Mouse (Mus musculus) lung, adult 18-20 months (tissue): Measurements from ENCODE around the gene Ctbp1.
A peak's percentile ranks its signal among the peaks of the same experiment; 100 is the strongest.

ENCODE experiments used
- DNase-seq, 2 experiments: peaks; one replicate each; pipeline ENCODE4 v3.0.0; 2022; ENCODE audit warnings: mixed read lengths in 2 of 2

Ctbp1 gene

GRCm38 (mm10) chr5:33239934-33240333 is 34.9 kb downstream of the Ctbp1 start:
- no peak for DNase-seq

- DNase-seq = no peak
These were observed 35.6 kb downstream of the Ctbp1 start for GRCm38 (mm10) chr5:33239111-33239714.

- no peak for DNase-seq
These were observed 36.5 kb downstream of the Ctbp1 start for GRCm38 (mm10) chr5:33238256-33238645.

GRCm38 (mm10) chr5:33237600-33238255 is 37.1 kb downstream of the Ctbp1 start:
- DNase-seq = no peak

DNA sequence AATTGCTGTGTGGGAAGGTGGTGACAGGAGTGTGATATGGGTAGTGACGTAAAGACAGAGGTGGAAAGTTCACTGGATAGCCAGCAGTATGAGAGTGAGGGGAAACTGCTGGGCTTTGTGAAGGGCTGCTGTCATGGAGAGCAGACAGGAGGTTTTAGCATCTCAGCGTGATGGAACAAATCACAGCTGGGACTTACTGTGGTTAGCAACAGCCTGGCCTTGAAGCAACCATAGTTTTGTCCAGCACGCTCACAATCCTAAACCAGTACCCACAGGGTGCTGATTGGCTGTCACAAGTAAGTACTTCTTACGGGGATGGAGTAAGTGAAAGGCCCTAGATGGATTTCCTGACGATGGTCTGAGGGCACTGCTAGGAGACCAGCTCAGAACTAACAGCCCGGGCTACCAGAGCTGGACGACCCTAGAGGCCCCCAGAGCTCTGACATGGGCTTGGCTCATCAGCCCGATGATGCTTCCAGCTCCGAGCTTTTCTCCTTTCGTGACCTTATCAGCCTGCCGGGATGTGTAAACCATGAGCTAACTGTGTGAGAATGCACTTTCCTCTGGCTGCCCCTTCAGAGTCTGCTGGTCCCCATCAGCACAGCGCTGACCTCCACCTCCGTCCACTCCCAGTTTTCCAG is 40.3 kb downstream of the Ctbp1 start:
- peak; percentile 37 to 43 for DNase-seq

DNA sequence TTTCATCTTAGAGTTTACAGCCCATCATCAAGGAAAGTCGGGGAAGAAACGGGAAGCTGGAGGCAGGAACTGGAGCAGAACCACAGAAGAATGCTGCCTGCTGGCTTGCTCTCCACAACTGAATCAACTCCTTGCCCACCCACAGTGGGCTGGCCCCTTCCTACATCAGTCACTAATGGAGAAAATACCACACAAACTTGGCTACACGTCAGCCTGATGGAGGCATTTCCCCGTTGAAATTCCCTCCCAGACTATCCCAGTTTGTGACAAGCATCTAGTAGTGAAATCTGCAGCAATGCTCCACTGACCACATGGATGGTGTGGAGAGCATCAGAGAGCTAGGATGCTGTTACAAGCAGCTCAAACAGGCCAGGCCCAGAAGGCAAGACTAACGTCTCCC is 42.0 kb downstream of the Ctbp1 start:
- DNase-seq = no peak

GRCm38 (mm10) chr5:33230285-33230684 is 44.5 kb downstream of the Ctbp1 start:
- DNase-seq = no peak

DNA sequence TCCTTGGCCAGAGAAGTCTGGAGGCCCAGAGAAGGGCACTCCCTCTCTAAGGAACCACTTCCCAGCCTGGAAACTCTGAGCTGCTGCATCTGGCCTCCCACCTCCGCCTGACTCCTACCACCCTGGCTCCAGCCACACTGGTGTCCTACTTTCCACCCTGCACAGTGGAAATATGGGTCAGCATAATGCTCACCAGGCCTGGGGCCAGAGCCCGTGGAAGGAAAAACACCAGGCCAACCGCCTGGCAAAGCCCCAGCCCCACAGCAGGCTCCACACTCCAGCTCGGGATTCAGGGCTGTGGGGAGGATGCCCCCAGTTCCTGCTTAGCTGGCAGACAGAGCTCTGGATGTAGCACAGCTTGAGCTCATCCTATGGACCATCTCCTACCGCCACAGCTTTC is 46.4 kb downstream of the Ctbp1 start:
- peak in 1 of 2 experiments; percentile 41 for DNase-seq

DNA sequence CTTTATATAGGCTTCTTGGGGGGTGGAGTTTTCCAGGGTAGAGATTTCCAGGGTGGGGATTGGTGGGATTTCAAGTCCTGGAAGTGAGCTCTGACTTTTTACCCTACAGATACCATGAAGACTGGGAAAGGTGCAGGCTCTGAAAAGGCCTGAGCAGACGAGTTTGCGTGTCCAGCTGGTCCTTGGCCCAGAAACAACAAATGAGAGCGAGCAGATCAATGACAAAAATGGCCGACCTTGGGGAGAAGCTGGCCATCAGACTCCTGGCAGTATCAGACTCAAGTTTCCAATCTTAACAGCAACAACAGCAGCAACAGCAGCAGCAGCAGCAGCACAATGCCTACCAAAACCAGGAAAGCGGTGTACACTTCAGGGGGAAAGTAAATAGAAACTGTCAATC is 49.1 kb downstream of the Ctbp1 start:
- no peak for DNase-seq

DNA sequence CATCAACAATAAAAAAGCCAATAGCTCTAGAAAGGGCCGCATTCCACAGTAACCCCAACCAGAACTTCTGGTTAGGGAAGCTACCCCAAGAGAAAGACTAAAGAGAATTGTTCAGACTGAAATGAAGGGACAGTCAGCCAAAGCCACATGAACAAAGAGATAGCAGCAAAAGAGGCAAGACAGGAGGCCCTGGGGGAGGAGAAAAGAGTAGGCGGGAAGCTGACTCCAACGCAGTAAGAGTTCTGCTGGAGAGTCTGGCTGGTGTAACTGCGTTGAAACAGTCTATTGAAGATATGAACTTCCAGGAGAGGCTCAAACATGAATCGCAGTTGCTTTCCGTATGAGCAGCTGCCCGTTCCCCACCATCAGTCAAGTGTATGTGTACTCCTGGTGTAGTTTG is 50.3 kb downstream of the Ctbp1 start:
- DNase-seq = no peak

DNA sequence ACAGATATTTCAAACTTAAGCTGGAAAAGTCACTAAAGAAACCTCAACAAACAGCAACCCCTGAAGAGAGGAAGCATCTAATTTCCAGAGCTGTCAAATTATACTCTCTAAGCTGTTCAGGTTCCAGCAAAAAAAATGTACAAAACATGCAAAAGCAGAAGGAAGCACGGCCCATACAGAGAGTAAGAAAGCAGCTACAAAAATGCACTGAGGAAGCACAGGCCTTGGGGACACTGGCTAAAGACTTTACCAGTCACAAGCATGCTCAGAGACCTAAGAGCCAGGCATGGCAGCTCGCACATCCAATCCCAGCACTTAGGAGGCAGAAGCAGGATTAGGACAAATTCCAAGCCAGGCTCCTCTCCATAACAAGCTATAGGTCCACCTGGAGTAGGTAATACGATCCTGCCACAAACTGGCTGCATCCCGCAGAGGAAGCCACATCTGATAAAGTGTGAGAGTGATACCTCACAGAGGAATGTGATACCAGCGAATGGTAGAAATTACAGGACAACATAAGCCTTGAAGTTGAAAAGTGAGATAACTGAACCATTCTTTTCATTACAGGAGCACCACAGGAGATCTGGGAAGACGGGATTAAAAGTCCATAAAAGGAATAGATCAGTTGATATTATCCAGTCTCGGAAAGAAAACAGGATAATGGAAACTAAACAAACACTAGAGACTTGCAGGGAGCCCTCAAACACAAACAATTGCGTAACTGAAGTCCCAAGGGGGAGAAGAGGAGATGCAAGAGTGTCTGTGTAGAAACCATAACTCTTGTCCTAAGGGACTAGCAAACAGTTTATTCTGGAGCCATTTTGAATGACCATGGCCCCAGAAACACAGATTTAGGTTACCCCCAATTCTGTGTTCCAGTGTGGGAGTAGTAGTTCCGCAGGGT is 51.7 kb downstream of the Ctbp1 start:
- no peak for DNase-seq

DNA sequence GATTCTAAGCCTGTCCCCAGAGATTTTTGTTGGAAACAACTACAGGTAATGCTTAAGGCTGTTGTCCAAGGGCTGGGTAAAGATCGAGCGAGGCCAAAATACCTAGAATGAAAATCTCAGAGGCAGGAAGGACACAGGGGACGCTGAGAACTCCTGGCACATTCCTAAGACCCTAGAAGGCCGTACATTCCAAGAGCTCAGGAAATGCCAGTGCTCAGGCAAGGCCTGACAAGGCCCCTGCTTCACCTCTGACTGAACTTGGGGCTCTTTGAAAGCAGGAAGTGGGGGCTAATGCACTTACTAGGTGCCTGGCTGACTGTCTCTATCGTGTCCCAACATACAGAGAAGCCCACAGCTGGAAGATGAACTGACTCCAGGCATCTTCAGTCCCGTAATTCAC is 52.4 kb downstream of the Ctbp1 start:
- DNase-seq = no peak

DNA sequence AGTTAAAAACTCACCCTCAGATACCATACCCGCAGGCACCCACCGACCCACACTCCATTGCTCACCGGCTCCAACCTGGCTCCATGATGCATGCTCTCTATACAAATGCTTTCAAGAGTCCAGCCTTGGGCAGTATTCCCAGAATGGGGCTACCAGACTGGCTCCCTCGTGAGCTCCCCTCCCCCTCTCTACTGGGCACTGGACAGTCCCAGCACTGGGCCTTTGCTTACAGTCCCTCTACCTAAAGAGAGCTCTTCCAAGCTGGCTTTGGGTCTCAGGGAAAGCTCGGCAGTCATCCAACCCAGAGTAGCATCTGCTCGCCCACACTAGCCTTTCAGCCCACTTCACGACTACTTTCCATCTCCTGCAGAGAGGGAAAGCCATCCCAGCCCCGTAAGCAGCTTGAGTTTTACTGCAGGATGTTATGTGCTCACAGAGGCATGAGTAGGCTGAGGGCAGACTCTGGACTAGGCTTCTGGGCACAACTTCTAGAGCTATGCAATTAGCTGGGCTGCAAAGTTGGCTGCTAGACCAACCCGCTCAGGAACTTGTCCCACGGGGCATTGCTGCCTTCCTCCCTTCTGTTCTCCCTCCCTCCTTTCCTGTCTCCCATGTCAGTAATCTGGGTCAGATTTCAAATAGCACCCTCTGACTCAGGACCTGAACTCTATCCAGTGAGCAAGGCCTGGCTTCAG is 54.3 kb downstream of the Ctbp1 start:
- peak; percentile 42 to 52 for DNase-seq

DNA sequence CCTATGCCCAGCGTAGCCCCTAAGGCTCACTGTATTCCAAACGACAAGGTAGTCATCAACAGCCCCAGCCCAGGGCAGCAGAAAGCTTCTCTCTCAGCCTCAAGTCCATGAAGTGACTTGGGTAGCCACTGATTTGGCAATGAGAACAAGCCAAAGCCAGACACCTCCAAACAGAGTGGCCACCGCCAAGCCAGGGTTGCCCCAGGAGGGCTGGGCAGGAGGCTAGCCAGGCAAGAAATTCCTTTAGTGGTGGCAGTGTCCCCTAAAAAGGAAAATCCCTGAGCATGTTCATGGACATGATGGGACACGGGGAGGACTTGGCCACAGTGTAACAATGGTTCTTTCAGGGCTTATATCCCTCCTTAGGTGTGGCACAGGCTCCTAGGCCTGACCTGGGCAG is 55.0 kb downstream of the Ctbp1 start:
- no peak for DNase-seq

- no peak for DNase-seq
These were observed 55.9 kb downstream of the Ctbp1 start for GRCm38 (mm10) chr5:33218746-33219449.

GRCm38 (mm10) chr5:33218081-33218480 is 56.7 kb downstream of the Ctbp1 start, which contains the start of gene Spon2:
Gene Spon2, minus strand, starts transcription at chr5:33218455.
- peak in 1 of 2 experiments; percentile 29 for DNase-seq

- DNase-seq = no peak
These were observed 57.1 kb downstream of the Ctbp1 start for GRCm38 (mm10) chr5:33217663-33218062.

- DNase-seq = no peak
These were observed 60.1 kb downstream of the Ctbp1 start for GRCm38 (mm10) chr5:33214723-33215122.

- no peak for DNase-seq
These were observed 63.5 kb downstream of the Ctbp1 start for GRCm38 (mm10) chr5:33211254-33211653.

DNA sequence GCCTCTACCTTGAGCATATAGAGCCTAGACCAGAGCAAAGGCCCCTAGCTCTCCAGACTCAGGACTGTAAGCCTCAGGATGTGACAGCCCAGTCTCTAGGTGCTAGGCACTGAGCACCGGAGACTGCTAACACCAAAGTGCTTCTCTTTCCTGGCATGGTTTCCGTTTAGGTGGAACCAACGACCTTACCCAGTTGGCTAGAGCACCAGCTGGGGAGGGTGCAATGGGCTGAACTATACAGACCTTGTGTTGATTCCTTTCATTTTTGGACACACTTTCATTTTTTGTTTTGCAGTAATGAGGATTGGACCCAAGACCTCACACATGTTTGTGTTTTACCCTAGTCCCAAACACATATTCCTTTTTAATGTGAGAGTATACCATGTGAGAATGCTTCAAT is 64.3 kb downstream of the Ctbp1 start:
- no peak for DNase-seq

DNA sequence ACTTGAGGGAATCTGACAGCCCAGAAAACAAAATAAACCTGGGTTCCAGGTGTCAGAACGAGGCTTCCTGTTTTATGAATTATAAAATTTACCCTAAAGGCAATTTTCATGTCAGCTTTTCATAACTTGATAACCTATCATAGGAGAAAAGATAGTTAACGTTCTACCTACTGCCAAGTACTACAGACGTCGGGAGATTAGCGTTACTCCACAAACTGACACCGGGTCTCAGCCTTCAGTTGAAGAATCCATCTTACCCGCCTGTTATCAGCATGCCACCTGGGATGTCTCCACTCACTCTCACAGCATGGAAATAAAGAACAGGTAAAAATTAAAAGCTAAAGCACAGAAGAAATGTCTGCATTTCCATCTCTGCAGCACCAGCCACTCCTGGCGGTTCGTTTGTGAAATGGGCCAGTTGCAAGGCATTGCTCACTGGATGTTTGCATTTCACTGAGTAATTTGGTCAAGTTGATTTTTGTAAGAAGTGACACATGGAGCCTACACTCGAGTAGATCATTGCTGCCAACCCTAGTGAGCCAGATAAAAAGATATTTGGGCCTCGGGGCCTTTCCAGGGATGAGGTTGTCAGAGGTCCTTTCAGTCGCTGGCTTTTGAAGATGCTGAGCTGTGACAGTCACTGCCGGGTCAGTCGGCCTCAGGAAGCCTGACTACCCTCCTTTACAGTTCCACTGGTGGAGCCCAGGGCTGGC is 66.1 kb downstream of the Ctbp1 start:
- DNase-seq = no peak
